Mouse (Mus musculus): Measurements from ENCODE around the gene Lgr4. TPM values are rescaled to one million over a fixed set of nuclear protein-coding genes. Genes with fewer than 3 reads are reported as not detected.
A peak's percentile ranks its signal among the peaks of the same experiment; 100 is the strongest.
"Not testable (repeated sequence)": the region's sequence is repeated elsewhere in the genome, so short reads cannot be mapped to it uniquely, and the experiment has no call there.

The Lgr4 gene
- 222 and 259 TPM in 2 replicates for total RNA-seq (2021)
- long read RNA-seq, full-length matches to known transcripts, result 43 of 65 reads
- long read RNA-seq, partial matches to known transcripts, result 20 of 65 reads
- long read RNA-seq, other reads (novel, unspliced or antisense), result 2 of 65 reads

- DNase-seq, result peak; percentile 98
These were observed at the start of gene Lgr4 for GRCm38 (mm10) chr2:109917496-109918413. Gene Lgr4, plus strand, starts transcription at chr2:109917647.

GRCm38 (mm10) chr2:109879429-109879828, 38.0 kb upstream of the Lgr4 start:
- not testable (repeated sequence) for DNase-seq

DNA sequence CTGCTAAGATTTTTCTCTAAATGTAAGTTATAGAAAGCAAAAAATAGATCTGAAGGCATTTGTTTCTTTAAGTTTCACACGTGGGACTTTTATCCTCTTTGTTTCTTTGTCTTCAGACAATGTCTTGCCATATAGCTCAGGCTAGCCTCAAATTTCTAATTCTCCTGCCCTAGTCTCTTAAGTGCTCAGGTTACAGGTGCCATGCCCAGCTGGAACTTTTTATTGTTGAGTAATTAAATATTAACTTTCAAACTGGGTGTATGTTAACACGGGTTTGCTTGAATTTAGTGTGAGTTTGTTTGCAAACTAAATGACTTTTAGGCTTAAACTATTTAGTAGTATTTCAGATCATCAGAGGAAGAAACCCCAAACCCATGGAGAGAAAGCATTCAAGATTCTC, 36.3 kb upstream of the Lgr4 start:
- no peak for DNase-seq

- no peak for DNase-seq
These were observed 35.8 kb upstream of the Lgr4 start for GRCm38 (mm10) chr2:109881625-109882024.

DNA sequence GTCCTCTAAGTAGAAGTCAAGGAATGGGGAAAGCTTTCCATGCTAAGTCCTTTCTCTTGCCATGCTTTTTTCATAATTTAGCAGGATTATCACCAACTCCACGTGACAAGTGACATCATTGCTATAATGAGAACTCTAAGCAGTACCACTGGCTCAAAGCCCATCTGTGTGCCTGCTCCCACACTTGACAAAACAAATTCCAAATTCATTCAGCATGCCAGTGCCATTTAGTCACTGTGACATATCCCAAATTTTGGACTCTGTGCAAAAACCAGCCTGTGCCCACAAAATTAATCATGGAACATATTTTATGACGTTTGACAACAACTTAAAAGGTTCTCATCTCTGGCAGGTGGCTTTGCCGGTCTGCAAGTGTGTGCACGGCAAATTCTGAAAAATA, 33.3 kb upstream of the Lgr4 start:
- DNase-seq, result no peak

DNA sequence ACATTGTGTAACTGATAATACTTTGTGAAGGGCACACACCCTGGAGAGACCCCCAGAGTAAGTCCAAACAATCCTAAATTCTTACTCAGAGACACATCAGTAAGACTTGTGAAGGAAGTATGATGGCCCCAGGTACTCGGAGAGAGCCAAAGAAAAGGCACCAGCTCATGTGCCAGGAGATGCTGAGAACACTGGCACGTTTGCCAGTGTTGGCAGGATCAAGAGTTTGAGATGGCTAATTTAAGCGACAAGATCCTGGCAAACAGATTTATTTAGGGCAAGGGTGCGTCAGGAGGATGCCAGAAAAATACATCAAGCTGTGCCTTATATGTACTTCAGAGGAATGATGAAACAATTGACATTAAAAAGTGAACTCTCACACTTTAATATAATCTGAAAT, 32.9 kb upstream of the Lgr4 start:
- no peak for DNase-seq

DNA sequence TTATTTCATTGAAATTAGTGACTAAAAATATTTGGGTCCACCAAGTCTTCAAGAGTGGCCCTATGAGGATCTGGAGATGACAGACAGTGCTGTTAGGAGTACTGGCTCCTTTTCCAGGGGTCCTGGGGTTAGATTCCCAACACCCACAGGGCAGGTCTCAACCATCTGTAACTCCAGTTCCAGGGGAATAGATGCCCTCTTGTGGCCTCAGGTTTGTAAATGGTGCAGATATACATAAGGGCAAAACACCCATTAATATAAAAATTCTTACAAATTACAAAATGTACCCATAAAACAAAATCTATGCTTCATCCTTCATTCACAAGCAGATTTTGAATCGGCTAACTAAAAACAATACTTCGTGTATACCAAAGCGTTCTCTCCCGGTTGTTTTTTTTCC, 27.4 kb upstream of the Lgr4 start:
- no peak for DNase-seq

DNA sequence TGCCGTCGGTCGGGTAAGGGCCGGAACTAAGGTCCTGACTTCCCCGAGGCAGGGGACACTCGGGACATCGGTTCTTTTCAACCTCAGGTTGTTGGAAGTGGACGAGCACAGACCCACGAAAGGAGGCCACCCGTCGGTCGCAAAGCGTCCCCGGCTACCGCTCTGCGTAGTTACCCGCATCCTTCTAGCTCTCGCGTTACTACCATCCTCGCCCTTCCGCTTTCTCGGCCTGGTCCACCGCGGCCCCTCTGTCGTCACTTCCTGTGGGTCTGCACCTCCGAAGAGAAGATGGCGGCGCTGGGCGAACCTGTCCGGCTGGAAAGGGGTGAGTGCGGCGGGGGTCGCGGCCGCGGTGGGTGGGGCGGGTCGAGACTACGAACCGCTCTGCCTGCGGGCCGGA, 26.9 kb upstream of the Lgr4 start, which contains the start of gene Lin7c:
TSS of gene Lin7c (plus strand) at position 257 of the 400 bp plus-strand sequence.
- DNase-seq, result peak; percentile 93

DNA sequence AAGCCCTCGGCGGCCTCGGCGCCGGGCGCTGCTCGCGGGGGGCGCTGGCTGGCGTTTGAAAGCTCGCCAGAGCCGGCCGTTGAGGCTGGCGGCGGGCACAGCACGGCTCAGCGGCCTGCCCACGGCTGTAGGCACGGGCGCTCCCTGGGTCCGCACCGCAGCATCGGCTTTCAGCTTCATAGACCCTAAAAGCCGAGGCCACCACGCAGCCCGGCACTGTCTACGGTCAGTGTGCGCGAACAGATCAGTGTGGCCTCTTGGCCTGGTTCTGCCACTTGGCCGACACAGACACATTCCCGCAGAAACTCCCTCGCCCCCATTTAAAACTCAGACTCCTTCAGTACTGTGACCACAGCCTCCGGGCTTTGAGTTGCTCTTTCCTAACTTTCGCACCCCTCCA, 26.4 kb upstream of the Lgr4 start:
- DNase-seq, result no peak

DNA sequence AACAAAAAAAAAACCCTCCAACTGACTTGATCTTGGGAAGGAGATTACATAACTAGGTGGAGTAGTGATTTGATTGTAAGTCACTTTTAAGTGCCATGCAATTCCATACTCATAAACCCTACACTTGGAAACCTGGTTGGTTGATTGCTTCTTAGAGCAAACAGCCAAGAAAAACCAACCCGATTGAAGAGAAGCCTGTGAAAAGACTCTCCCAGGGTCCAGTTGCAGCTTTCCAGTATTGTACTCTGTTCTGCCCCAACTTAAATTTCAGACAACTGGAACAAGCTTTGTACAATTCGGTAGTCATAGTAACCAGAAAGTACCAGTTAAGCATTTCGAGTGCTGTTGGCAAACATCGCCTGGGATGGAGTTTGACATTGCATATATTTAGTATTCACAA, 26.0 kb upstream of the Lgr4 start:
- DNase-seq, result no peak

DNA sequence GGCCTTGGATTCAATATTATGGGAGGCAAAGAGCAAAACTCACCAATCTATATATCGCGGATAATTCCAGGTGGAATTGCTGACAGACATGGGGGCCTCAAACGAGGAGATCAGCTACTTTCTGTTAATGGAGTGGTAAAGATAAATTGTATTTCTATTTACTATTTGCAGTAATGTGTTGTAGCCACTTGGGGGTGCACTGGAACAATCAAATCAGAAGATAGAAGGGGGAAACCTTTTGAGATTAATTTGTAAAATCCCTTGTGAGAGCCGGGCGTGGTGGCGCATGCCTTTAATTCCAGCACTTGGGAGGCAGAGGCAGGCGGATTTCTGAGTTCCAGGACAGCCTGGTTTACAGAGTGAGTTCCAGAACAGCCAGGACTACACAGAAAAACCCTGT, 21.1 kb upstream of the Lgr4 start:
- no peak for DNase-seq

GRCm38 (mm10) chr2:109902869-109903268, 14.6 kb upstream of the Lgr4 start:
- DNase-seq, result no peak

DNA sequence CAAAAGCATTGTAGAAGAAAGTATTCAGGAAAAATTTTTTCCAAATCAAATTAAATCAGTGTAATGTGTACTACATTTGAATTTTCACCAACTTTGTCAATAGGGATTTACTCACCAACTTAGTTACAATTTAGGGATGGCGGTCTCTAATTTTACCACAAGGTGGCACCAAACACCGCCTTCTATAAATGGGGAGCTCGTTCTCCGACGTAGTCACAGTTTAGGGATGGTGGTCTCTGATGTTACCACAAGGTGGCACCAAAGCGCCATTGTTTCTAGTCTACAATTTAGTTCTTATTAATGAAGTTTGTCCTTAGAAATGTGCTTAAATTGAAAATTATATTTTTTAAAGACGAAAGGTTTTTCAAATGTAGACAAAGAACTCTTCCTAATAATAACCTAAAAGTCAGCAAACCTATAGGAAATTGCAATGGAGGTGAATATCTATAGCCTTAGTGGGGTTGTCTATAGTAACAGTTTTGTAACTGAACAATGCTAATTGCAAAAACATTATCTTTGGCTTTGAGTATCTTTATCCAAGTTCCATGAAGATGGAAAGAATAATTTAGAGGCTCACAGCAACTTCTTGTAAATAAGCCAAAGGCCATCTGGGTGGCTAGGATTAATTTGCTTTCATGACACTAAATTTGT, 13.2 kb upstream of the Lgr4 start:
- DNase-seq, result peak; percentile 79

DNA sequence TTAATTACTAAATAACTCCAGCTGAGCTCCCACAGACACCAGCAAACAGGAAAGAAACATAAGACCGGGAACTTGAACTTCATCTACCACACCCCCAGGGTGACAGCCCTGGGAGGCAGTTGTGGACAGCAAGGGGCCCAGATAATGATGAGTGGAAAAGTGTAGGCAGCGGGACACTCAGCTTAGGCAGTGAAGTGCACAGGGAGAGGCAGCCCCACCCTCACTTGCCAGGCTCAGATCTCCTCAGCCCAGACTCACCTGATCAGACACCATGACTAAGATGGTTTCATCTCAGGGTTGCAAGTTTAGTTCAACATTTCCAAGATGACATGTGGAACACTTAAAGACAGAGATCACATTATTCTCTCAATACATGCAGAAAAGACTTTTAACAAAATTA, 8.3 kb upstream of the Lgr4 start:
- no peak for DNase-seq

- no peak for DNase-seq
These were observed 5.2 kb upstream of the Lgr4 start for GRCm38 (mm10) chr2:109912216-109912615.

DNA sequence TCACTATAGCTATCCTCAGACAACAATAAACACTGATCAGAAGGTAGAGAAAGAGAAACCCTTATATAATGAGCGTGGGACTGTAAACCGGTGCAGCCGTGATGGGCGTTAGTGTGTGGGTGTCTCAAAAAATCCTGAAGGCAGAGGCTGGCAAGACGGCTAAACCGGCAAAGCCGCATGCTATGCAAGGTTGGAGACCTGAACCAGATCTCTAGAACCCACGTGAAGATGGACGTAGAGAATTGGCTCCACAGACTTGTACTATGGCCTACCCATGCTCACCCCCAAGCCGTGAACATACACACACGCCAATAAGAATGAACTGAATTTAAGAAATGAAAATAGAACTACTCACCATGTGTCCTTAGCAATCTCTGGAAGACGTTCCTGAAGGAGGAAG, 4.7 kb upstream of the Lgr4 start:
- DNase-seq, result no peak

GRCm38 (mm10) chr2:109913241-109913640, 4.2 kb upstream of the Lgr4 start:
- no peak for DNase-seq

GRCm38 (mm10) chr2:109914601-109915000, 2.8 kb upstream of the Lgr4 start:
- no peak for DNase-seq

- DNase-seq, result no peak
These were observed 508 bp upstream of the Lgr4 start for GRCm38 (mm10) chr2:109916782-109917495.

DNA sequence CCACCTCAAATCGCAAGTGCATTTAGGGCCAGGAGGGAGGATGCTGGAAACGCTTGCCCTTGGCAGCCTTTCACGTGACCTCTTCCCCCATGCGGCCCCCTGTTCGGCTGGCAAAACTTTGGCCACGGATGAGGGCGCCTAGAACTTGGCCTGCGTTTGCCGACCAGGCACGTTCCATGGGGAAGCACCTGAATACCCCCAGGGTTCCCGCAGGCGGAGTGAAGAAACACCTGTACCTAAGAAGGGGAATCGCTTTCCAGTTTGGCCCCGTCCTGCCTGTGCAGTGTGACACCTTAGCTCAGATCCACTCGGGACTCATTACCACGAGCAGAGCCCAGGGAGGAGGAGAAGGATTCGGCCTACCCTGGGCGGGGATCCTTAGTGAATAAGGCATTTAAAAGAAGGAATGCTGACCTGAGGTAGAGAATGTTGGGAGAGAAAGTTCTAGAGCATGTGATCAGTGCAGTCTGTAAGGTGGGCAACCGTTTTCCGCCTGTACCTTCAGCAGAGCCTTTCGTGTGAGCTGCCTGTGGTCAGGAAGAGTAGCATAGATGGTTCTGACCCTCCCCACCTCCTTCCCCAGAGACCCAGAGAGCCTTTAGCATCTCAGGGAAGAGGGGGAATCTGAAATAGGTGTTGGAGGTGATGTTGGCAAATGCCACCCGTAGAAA, 1.3 kb downstream of the Lgr4 start:
- DNase-seq, result peak; percentile 49

DNA sequence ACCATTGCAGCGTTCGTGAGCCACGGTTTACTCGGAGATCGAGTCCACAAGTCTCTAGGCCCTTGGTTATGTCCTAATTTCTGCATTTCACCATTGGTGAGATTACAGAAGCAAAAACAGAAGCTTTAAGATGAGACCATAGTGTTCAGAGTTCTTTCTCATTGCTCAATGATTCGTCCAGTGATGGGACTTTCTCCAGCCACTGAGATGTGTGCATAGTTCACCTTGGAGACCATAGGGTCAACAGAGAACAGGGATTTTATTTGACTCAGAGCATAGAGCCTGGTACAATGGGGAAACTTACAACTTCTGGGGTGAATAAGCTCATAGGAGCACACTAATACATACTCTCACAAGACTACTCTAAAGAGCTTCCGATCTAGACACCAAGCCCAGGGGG, 3.0 kb downstream of the Lgr4 start:
- DNase-seq, result no peak

Data from adrenal gland, postnatal 25 days (tissue).